Mouse (Mus musculus): ENCODE data around the gene Sphk1. TPM values are rescaled to one million over a fixed set of nuclear protein-coding genes. Genes with fewer than 3 reads are reported as not detected.
A peak's percentile ranks its signal among the peaks of the same experiment; 100 is the strongest.

Sphk1 gene
- total and polyA plus RNA-seq, 3 experiments, result 53.5 to 127 TPM; not detected in 1

GRCm38 (mm10) chr11:116506151-116506875 is 24.4 kb upstream of the Sphk1 start (continued):
- TF ChIP-seq GABPA (IDR thresholded peaks at IDR 0.05; ENCODE audit: low read depth, low read length), result no peak
- TF ChIP-seq MAZ (IDR thresholded peaks at IDR 0.05; ENCODE audit: low read depth, low read length), result peak; percentile 90
- TF ChIP-seq POLR2A (IDR thresholded peaks at IDR 0.05; ENCODE audit: control insufficient read depth in 1 of 2, insufficient read depth in 1 of 2, low read depth in 1 of 2, low read length in 2 of 2, poor library complexity in 1 of 2), result peak; percentile 33 to 73; a peak in 2 of 4 replicates
- TF ChIP-seq ZKSCAN1 (IDR thresholded peaks at IDR 0.05; ENCODE audit: low read depth, low read length), result no peak; the same call in 1 of the 2 replicates
- TF ChIP-seq UBTF (IDR thresholded peaks at IDR 0.05; ENCODE audit: borderline replicate concordance, insufficient read depth, low read depth, low read length), result no peak
- peak; percentile 89 for TF ChIP-seq RCOR1 (IDR thresholded peaks at IDR 0.05; ENCODE audit: low read depth, low read length)
- peak; percentile 100 for TF ChIP-seq GATA1 (IDR thresholded peaks at IDR 0.05; ENCODE audit: low read depth, low read length)
- TF ChIP-seq SMC3 (IDR thresholded peaks at IDR 0.05; ENCODE audit: low read depth, low read length), result peak; percentile 14; the same call in 1 of the 2 replicates
- peak; percentile 85 for TF ChIP-seq MAX (IDR thresholded peaks at IDR 0.05; ENCODE audit: low read length)
- TF ChIP-seq MYC (IDR thresholded peaks at IDR 0.05; ENCODE audit: low read depth, low read length), result peak; percentile 87

GRCm38 (mm10) chr11:116508689-116509088 is 22.0 kb upstream of the Sphk1 start:
- no peak for DNase-seq (ENCODE audit: low read depth, low spot score)
- Histone ChIP-seq H3K4me3 (ENCODE audit: control insufficient read depth in 1 of 2, insufficient read depth in 1 of 2, low read depth in 2 of 2, low read length in 2 of 2) (no peak overlapping the region), H3K79me2 (ENCODE audit: control insufficient read depth, insufficient read depth, low read length, poor library complexity) (no peaks in the 10 kb centered on the region; the same call in 1 of the 2 replicates), H3K27ac (ENCODE audit: control insufficient read depth, low read depth, low read length) (peak overlapping the region; percentile 0; the same call in 1 of the 2 replicates), H3K9ac (ENCODE audit: control insufficient read depth, low read depth, low read length, poor library complexity, severe bottlenecking) (no peak overlapping the region), H3K9me3 (replicated peaks; ENCODE audit: insufficient read depth, low read length) (no peaks in the 10 kb centered on the region), H3K36me3 (ENCODE audit: control insufficient read depth in 1 of 2, insufficient read depth in 2 of 2, low read length in 2 of 2) (peaks cover 0 to 30% of the 10 kb centered on the region in 2 experiments; a peak in 2 of 4 replicates), H3K27me3 (ENCODE audit: control insufficient read depth in 1 of 2, insufficient read depth in 2 of 2, low read length in 2 of 2) (no peaks in the 10 kb centered on the region), H3K4me1 (ENCODE audit: control insufficient read depth in 1 of 2, insufficient read depth in 2 of 2, low read length in 2 of 2) (peaks cover 21 to 43% of the 10 kb centered on the region in 2 experiments)
- no peak for TF ChIP-seq E2F4 (IDR thresholded peaks at IDR 0.05; ENCODE audit: borderline replicate concordance, low read depth, low read length)
- TF ChIP-seq USF1 (IDR thresholded peaks at IDR 0.05; ENCODE audit: low read depth, low read length), result no peak
- TF ChIP-seq ZC3H11A (IDR thresholded peaks at IDR 0.05; ENCODE audit: low read depth, low read length), result no peak
- no peak for TF ChIP-seq RCOR1 (IDR thresholded peaks at IDR 0.05; ENCODE audit: low read depth, low read length)
- TF ChIP-seq ZMIZ1 (IDR thresholded peaks at IDR 0.05; ENCODE audit: low read depth, low read length), result no peak

- H3K9ac ChIP-seq (ENCODE audit: control insufficient read depth, low read depth, low read length, poor library complexity, severe bottlenecking), result peak overlapping the region; percentile 13; the same call in 1 of the 2 replicates
- peak overlapping the region; percentile 66 for H3K27ac ChIP-seq (ENCODE audit: control insufficient read depth, low read depth, low read length)
- peak; percentile 95 for DNase-seq (ENCODE audit: low read depth, low spot score)
- H3K4me3 ChIP-seq (ENCODE audit: control insufficient read depth in 1 of 2, insufficient read depth in 1 of 2, low read depth in 2 of 2, low read length in 2 of 2), result peak overlapping the region in 1 of 2 experiments; percentile 5; a peak in 1 of 4 replicates
- H3K79me2 ChIP-seq (ENCODE audit: control insufficient read depth, insufficient read depth, low read length, poor library complexity), result no peaks in the 10 kb centered on the region
- H3K36me3 ChIP-seq (ENCODE audit: control insufficient read depth in 1 of 2, insufficient read depth in 2 of 2, low read length in 2 of 2), result peaks cover 0 to 20% of the 10 kb centered on the region in 2 experiments; a peak in 2 of 4 replicates
- no peaks in the 10 kb centered on the region for H3K27me3 ChIP-seq (ENCODE audit: control insufficient read depth in 1 of 2, insufficient read depth in 2 of 2, low read length in 2 of 2)
- no peaks in the 10 kb centered on the region for H3K9me3 ChIP-seq (replicated peaks; ENCODE audit: insufficient read depth, low read length)
- H3K4me1 ChIP-seq (ENCODE audit: control insufficient read depth in 1 of 2, insufficient read depth in 2 of 2, low read length in 2 of 2), result peaks cover 20 to 26% of the 10 kb centered on the region in 2 experiments
- TF ChIP-seq POLR2AphosphoS5 (IDR thresholded peaks at IDR 0.05; ENCODE audit: borderline replicate concordance, low read depth, low read length), result no peak
- TF ChIP-seq E2F4 (IDR thresholded peaks at IDR 0.05; ENCODE audit: borderline replicate concordance, low read depth, low read length), result no peak
- TF ChIP-seq SMC3 (IDR thresholded peaks at IDR 0.05; ENCODE audit: low read depth, low read length), result no peak
- TF ChIP-seq BHLHE40 (IDR thresholded peaks at IDR 0.05; ENCODE audit: borderline replicate concordance, low read depth, low read length), result no peak
- no peak for TF ChIP-seq ZNF384 (IDR thresholded peaks at IDR 0.05; ENCODE audit: low read depth, low read length)
- peak; percentile 58; the same call in 1 of the 2 replicates for TF ChIP-seq SIN3A (IDR thresholded peaks at IDR 0.05; ENCODE audit: low read length)
- no peak for TF ChIP-seq ZKSCAN1 (IDR thresholded peaks at IDR 0.05; ENCODE audit: low read depth, low read length)
- peak in 1 of 2 experiments; percentile 73; a peak in 3 of 4 replicates for TF ChIP-seq EP300 (IDR thresholded peaks at IDR 0.05; ENCODE audit: low read depth in 1 of 2, low read length in 2 of 2)
- 0 out of 2 replicates have a peak, but pooled peaks have one; percentile 14 for TF ChIP-seq MAX (IDR thresholded peaks at IDR 0.05; ENCODE audit: low read length)
- TF ChIP-seq TBP (IDR thresholded peaks at IDR 0.05; ENCODE audit: low read depth, low read length), result peak; percentile 70
- TF ChIP-seq MYB (IDR thresholded peaks at IDR 0.05; ENCODE audit: low read depth, low read length), result no peak
- no peak for TF ChIP-seq TAL1 (IDR thresholded peaks at IDR 0.05; ENCODE audit: low read length)
- TF ChIP-seq POLR2A (IDR thresholded peaks at IDR 0.05; ENCODE audit: control insufficient read depth in 1 of 2, insufficient read depth in 1 of 2, low read depth in 1 of 2, low read length in 2 of 2, poor library complexity in 1 of 2), result peak in 1 of 2 experiments; percentile 73; a peak in 2 of 4 replicates
- TF ChIP-seq MAZ (IDR thresholded peaks at IDR 0.05; ENCODE audit: low read depth, low read length), result 0 out of 2 replicates have a peak, but pooled peaks have one; percentile 47
- TF ChIP-seq UBTF (IDR thresholded peaks at IDR 0.05; ENCODE audit: borderline replicate concordance, insufficient read depth, low read depth, low read length), result no peak
- TF ChIP-seq CTCF (IDR thresholded peaks at IDR 0.05 in 2 of 3, conservative IDR thresholded peaks at IDR 0.05 in 1 of 3; ENCODE audit: control insufficient read depth in 1 of 3, insufficient read depth in 1 of 3, low read depth in 2 of 3, low read length in 3 of 3, poor library complexity in 1 of 3, severe bottlenecking in 1 of 3), result no peak
- TF ChIP-seq RCOR1 (IDR thresholded peaks at IDR 0.05; ENCODE audit: low read depth, low read length), result peak; percentile 12; the same call in 1 of the 2 replicates
- TF ChIP-seq GATA1 (IDR thresholded peaks at IDR 0.05; ENCODE audit: low read depth, low read length), result peak; percentile 60
- TF ChIP-seq ELF1 (IDR thresholded peaks at IDR 0.05; ENCODE audit: low read depth, low read length), result peak; percentile 37; the same call in 1 of the 2 replicates
- no peak for TF ChIP-seq ZC3H11A (IDR thresholded peaks at IDR 0.05; ENCODE audit: low read depth, low read length)
These were observed 19.3 kb upstream of the Sphk1 start for GRCm38 (mm10) chr11:116511301-116511868.
